Mouse (Mus musculus): ENCODE measurements at regions not wholly inside any gene's neighbourhood (a gene's known extent, or its start where the extent isn't known, plus 50 kb on each side); places are given as distances from the start of the nearest gene placed in this dataset.

- DNase-seq = peak; percentile 87
These were observed 627.3 kb upstream of the Tmprss15 start for GRCm38 (mm10) chr16:79718230-79718629.

- DNase-seq = no peak
These were observed 601.5 kb upstream of the Tmprss15 start for GRCm38 (mm10) chr16:79692444-79692843.

- DNase-seq = no peak
These were observed 560.4 kb upstream of the Tmprss15 start for GRCm38 (mm10) chr16:79651162-79651741.

GRCm38 (mm10) chr16:79640898-79641297 is 550.0 kb upstream of the Tmprss15 start:
- no peak for DNase-seq

GRCm38 (mm10) chr16:79627139-79627538 is 536.2 kb upstream of the Tmprss15 start:
- DNase-seq = no peak

GRCm38 (mm10) chr16:79611002-79611401 is 520.1 kb upstream of the Tmprss15 start:
- no peak for DNase-seq

GRCm38 (mm10) chr16:79590891-79591290 is 500.0 kb upstream of the Tmprss15 start:
- no peak for DNase-seq

GRCm38 (mm10) chr16:79585745-79586144 is 494.8 kb upstream of the Tmprss15 start:
- DNase-seq = no peak

GRCm38 (mm10) chr16:79570867-79571266 is 480.0 kb upstream of the Tmprss15 start:
- no peak for DNase-seq

- DNase-seq = no peak
These were observed 443.5 kb upstream of the Tmprss15 start for GRCm38 (mm10) chr16:79534370-79534769.

GRCm38 (mm10) chr16:79492493-79492892 is 401.6 kb upstream of the Tmprss15 start:
- DNase-seq = no peak

- no peak for DNase-seq
These were observed 360.0 kb upstream of the Tmprss15 start for GRCm38 (mm10) chr16:79450871-79451270.

GRCm38 (mm10) chr16:79449732-79450131 is 358.8 kb upstream of the Tmprss15 start:
- peak; percentile 2 for DNase-seq

GRCm38 (mm10) chr16:79407385-79407784 is 316.5 kb upstream of the Tmprss15 start:
- no peak for DNase-seq

- peak; percentile 18 for DNase-seq
These were observed 315.3 kb upstream of the Tmprss15 start for GRCm38 (mm10) chr16:79406216-79406615.

GRCm38 (mm10) chr16:79404064-79404463 is 313.2 kb upstream of the Tmprss15 start:
- DNase-seq = no peak

GRCm38 (mm10) chr16:79400100-79400499 is 309.2 kb upstream of the Tmprss15 start:
- peak; percentile 22 for DNase-seq

- no peak for DNase-seq
These were observed 307.6 kb upstream of the Tmprss15 start for GRCm38 (mm10) chr16:79398476-79398875.

- no peak for DNase-seq
These were observed 303.5 kb upstream of the Tmprss15 start for GRCm38 (mm10) chr16:79394425-79394824.

GRCm38 (mm10) chr16:79386421-79386820 is 295.5 kb upstream of the Tmprss15 start:
- DNase-seq = no peak

GRCm38 (mm10) chr16:79350127-79350526 is 259.2 kb upstream of the Tmprss15 start:
- no peak for DNase-seq

GRCm38 (mm10) chr16:79342453-79342852 is 251.6 kb upstream of the Tmprss15 start:
- DNase-seq = no peak

- DNase-seq = no peak
These were observed 245.5 kb upstream of the Tmprss15 start for GRCm38 (mm10) chr16:79336416-79336815.

GRCm38 (mm10) chr16:79336016-79336415 is 245.1 kb upstream of the Tmprss15 start:
- DNase-seq = no peak

GRCm38 (mm10) chr16:79313301-79313700 is 222.4 kb upstream of the Tmprss15 start:
- DNase-seq = peak; percentile 13

Measured in layer of hippocampus, adult 9-11 months (tissue).